Mouse (Mus musculus) kidney, embryonic 14.5 days (tissue): Measurements from ENCODE around the gene Gm2696. TPM values are rescaled to one million over a fixed set of nuclear protein-coding genes. Genes with fewer than 3 reads are reported as not detected.

Experiments
- ATAC-seq: fragments of 200-750 bp; cut with Nextera tagmentation; 2 replicates; pipeline ENCODE4 v1.8.0; 2017; ENCODE audit warnings: moderate number of reproducible peaks, mild to moderate bottlenecking, moderate TSS enrichment, moderate library complexity; ENCODE audit not compliant: low FRiP score, low TSS enrichment
- H3K27ac ChIP-seq: fragments of 300-500 bp; sonication (generic); 2 replicates; pipeline ENCODE4 v1.5.1; 2014; ENCODE audit warnings: low read depth, mild to moderate bottlenecking, low read length, moderate library complexity, mixed read lengths
- H3K27me3 ChIP-seq: fragments of 300-500 bp; sonication (generic); 2 replicates; pipeline ENCODE4 v1.6.1; 2014; ENCODE audit warnings: mild to moderate bottlenecking, low read length; ENCODE audit not compliant: control insufficient read depth, insufficient read depth
- H3K36me3 ChIP-seq: fragments of 300-500 bp; sonication (generic); 2 replicates; pipeline ENCODE4 v1.6.1; 2014; ENCODE audit warnings: low read length, mixed read lengths; ENCODE audit not compliant: control insufficient read depth, insufficient read depth
- H3K4me1 ChIP-seq: fragments of 300-500 bp; sonication (generic); 2 replicates; pipeline ENCODE4 v1.6.1; 2014; ENCODE audit warnings: low read length, mixed read lengths; ENCODE audit not compliant: control insufficient read depth, insufficient read depth
- H3K4me2 ChIP-seq: fragments of 300-500 bp; sonication (generic); replicated peaks from 2 replicates; pipeline ENCODE4 v1.6.1; 2014; ENCODE audit warnings: low read depth, mild to moderate bottlenecking, low read length
- H3K4me3 ChIP-seq: fragments of 300-500 bp; sonication (generic); 2 replicates; pipeline ENCODE4 v1.5.1; 2014; ENCODE audit warnings: mild to moderate bottlenecking, low read length
- H3K9ac ChIP-seq: fragments of 300-500 bp; sonication (generic); 2 replicates; pipeline ENCODE4 v1.6.1; 2014; ENCODE audit warnings: low read depth, mild to moderate bottlenecking, low read length, moderate library complexity
- H3K9me3 ChIP-seq: fragments of 300-500 bp; sonication (generic); 2 replicates; pipeline ENCODE4 v1.6.1; 2016; ENCODE audit warnings: low read length; ENCODE audit not compliant: control insufficient read depth
- WGBS: fragments of 180-500 bp; shearing (Covaris S2); extraction: QIAGEN DNeasy Blood & Tissue Kit; methylation state at CpG from one replicate; pipeline ENCODE4 v1.1.7; 2014; 5-methylcytosine and 5-hydroxymethylcytosine counted together
- polyA plus RNA-seq: library from polyadenylated mRNA; unstranded; fragments of >200 nt; fragmentation: Nextera tagmentation; extraction: Ambion mirVana; gene quantifications from 2 replicates; pipeline ENCODE4 v1.2.1, GENCODE M21; 2014

The Gm2696 gene
- polyA plus RNA-seq, 1 experiment from 2014 or later = not detected

DNA sequence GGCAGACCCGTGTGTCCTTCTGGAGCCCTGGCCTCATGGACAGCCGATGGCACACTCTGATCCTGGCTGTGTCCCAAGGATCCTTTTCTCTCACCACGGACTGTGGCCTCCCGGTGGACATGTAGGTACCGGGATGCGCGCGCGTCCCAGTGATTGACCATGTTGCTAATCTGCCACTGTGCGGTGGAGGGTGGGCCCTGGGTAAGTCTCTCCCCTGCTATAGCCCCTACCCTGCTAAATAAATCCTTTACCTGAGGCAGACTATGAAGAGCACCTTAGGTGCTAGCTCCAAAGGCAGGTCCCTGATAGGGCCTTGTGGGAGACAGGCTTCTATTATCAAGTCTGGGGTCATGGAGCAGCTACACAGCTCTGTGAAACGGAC, 50.3 kb downstream of the Gm2696 start:
- Histone ChIP-seq H3K36me3 (no peaks in the 10 kb centered on the region), H3K9me3 (no peaks in the 10 kb centered on the region), H3K9ac (no peak overlapping the region), H3K4me1 (no peaks in the 10 kb centered on the region), H3K27me3 (no peaks in the 10 kb centered on the region), H3K4me3 (peak overlapping the region; percentile 17), H3K27ac (no peak overlapping the region), H3K4me2 (peak overlapping the region; percentile 44)
- ATAC-seq = peak; percentile 48; the same call in 1 of the 2 replicates
- 40% methylated on average over 11 of the region's 11 CpGs for WGBS

DNA sequence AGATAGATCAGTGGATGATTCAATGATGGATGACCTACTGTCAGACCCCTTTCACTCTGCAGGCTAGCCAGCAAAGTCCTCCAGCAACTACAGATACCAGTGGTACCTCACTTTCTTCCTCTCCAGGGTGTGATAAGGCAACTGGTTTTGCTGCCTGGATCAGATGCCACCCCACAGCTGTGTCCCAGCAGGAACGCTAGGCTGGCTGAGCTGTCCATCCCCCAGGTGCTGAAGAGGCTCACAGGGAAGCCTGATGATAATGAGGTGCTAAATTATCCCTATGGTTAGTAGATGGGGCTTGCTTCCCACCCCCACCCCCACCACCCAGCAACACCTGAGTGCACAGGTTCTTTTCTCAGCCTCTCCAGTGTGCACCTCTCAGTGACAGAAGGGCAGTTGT, 53.1 kb downstream of the Gm2696 start:
- Histone ChIP-seq H3K27ac (no peak overlapping the region), H3K9me3 (no peaks in the 10 kb centered on the region), H3K4me2 (no peak overlapping the region), H3K4me1 (no peaks in the 10 kb centered on the region), H3K27me3 (no peaks in the 10 kb centered on the region), H3K9ac (no peak overlapping the region), H3K4me3 (no peak overlapping the region), H3K36me3 (no peaks in the 10 kb centered on the region)
- no peak for ATAC-seq
- WGBS = 5% methylated on average over 1 of the region's 1 CpGs

DNA sequence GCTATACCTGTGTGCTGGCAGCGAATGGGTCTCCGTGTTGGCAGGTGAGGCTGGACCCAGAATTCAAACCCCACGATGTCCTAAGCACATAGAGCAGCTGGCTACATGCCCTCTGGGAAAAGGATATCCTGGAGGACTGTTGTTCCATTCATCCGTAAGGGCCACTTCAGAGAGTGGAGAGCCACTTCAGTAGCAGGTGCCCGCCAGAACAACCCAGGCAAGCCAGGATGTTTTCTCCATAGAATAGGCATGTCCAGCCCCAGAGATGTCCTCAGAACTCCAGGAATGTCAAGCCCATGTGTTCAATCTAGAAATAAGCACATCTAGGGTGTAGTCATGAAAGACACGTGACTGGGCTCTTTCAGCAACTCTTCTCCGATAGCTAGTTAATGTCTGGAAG, 55.2 kb downstream of the Gm2696 start:
- no peak for ATAC-seq
- H3K4me2 ChIP-seq = no peak overlapping the region
- 96% methylated on average over 7 of the region's 7 CpGs for WGBS

DNA sequence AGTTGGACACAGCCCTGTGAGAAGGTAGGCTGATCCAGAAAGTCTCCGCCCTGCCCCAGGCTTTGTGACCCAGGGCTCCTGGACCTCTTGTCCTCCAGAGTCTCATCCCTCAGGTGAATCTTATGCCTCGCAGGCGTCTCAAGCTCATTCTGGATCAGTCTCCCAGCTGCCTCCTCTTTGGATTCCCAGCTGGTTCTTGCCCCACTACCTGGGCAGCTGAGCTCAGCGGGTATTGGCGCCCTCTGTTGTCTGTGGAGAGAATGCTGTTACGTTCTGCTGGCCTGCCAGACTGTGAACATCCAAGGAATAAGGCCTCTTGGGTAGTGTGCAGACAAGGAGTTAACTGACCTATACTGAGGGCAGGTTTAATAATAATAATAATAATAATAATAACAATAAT, 64.5 kb downstream of the Gm2696 start:
- H3K4me2 ChIP-seq = no peak overlapping the region
- 64% methylated on average over 6 of the region's 6 CpGs for WGBS
- no peaks in the 10 kb centered on the region for H3K36me3 ChIP-seq
- ATAC-seq = no peak
- H3K27me3 ChIP-seq = no peaks in the 10 kb centered on the region
- no peak overlapping the region for H3K9ac ChIP-seq
- no peaks in the 10 kb centered on the region for H3K9me3 ChIP-seq
- no peak overlapping the region for H3K4me3 ChIP-seq
- H3K27ac ChIP-seq = no peak overlapping the region
- H3K4me1 ChIP-seq = no peaks in the 10 kb centered on the region

More for the DNA sequence above, 55.2 kb downstream of the Gm2696 start:
- Histone ChIP-seq H3K4me3 (no peak overlapping the region), H3K27ac (no peak overlapping the region), H3K9me3 (no peaks in the 10 kb centered on the region), H3K9ac (no peak overlapping the region), H3K27me3 (no peaks in the 10 kb centered on the region), H3K4me1 (no peaks in the 10 kb centered on the region), H3K36me3 (no peaks in the 10 kb centered on the region)

DNA sequence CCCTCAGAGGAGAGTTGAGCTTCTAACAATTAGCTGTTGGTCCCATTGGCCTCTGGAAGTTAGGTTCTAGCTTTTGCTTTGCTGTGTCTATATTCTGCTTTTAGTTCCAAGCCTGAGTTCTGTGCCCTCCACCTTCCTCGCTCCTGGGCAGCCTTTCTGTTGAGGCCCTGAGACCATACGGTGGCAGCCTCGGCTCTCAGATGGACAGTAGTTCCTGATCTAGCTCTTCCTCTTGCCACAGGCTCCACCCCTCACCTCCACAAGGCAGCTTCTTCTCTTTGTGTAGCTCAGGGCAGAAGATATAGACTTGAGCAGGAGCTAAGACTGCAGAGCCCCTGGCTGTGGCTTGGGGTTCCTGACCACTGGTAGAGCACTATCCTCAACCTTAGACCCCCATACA, 65.8 kb downstream of the Gm2696 start:
- Histone ChIP-seq H3K9ac (no peak overlapping the region), H3K27ac (no peak overlapping the region), H3K4me1 (no peaks in the 10 kb centered on the region), H3K9me3 (no peaks in the 10 kb centered on the region), H3K4me3 (no peak overlapping the region), H3K4me2 (no peak overlapping the region), H3K27me3 (no peaks in the 10 kb centered on the region), H3K36me3 (no peaks in the 10 kb centered on the region)
- 69% methylated on average over 3 of the region's 3 CpGs for WGBS
- ATAC-seq = no peak

DNA sequence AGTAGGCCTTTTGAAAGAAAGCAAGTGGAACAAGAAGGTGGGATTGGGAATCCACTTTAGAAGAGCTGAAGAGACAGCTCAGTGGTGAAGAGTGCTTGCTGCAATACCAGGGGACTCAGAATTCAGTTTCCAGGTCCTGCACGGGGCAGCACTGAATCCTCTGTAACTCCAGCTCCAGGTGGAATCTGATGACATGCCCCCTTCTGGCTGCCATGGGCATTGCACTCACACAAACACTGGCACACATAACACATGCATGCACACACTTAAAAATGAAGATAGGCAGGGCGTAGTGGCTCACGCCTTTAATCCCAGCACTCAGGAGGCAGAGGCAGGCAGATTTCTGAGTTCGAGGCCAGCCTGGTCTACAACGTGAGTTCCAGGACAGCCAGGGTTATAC, 68.1 kb downstream of the Gm2696 start:
- ATAC-seq = no peak
- 75% methylated on average over 5 of the region's 5 CpGs for WGBS
- no peaks in the 10 kb centered on the region for H3K4me1 ChIP-seq
- H3K27me3 ChIP-seq = no peaks in the 10 kb centered on the region
- no peak overlapping the region for H3K27ac ChIP-seq
- no peak overlapping the region for H3K9ac ChIP-seq
- no peak overlapping the region for H3K4me2 ChIP-seq
- H3K9me3 ChIP-seq = no peaks in the 10 kb centered on the region
- H3K4me3 ChIP-seq = no peak overlapping the region
- H3K36me3 ChIP-seq = no peaks in the 10 kb centered on the region

Other genes starting within 250 kb of the Gm2696 start
- gene Pttg1ip, start 233.0 kb upstream of the Gm2696 start, polyA plus RNA-seq = 104 and 144 TPM in 2 replicates
- 253 and 294 TPM in 2 replicates for gene Sumo3, start 208.6 kb upstream of the Gm2696 start, polyA plus RNA-seq
- 1.2 and 1.8 TPM in 2 replicates for gene Gm49325, start 208.5 kb upstream of the Gm2696 start, polyA plus RNA-seq
- gene Ube2g2, start 192.4 kb upstream of the Gm2696 start, polyA plus RNA-seq = 41.3 and 51.8 TPM in 2 replicates
- 0.41 and 0.74 TPM in 2 replicates for gene Tspear, start 128.1 kb upstream of the Gm2696 start, polyA plus RNA-seq
- gene Gm19402, start 123.9 kb upstream of the Gm2696 start, polyA plus RNA-seq = not detected in 2 replicates
- not detected in 2 replicates for gene Gm9508, start 117.4 kb upstream of the Gm2696 start, polyA plus RNA-seq
- not detected in 2 replicates for gene Gm10272, start 108.1 kb upstream of the Gm2696 start, polyA plus RNA-seq
- not detected in 2 replicates for gene Gm10024, start 103.2 kb upstream of the Gm2696 start, polyA plus RNA-seq
- not detected in 2 replicates for gene Gm10142, start 98.9 kb upstream of the Gm2696 start, polyA plus RNA-seq
- gene Krtap12-1, start 94.1 kb upstream of the Gm2696 start, polyA plus RNA-seq = not detected in 2 replicates
- gene Gm10100, start 88.2 kb upstream of the Gm2696 start, polyA plus RNA-seq = not detected in 2 replicates
- gene Gm18596, start 72.0 kb upstream of the Gm2696 start, polyA plus RNA-seq = not detected in 2 replicates
- not detected in 2 replicates for gene Gm9736, start 63.3 kb upstream of the Gm2696 start, polyA plus RNA-seq
- not detected in 2 replicates for gene Gm3233, start 55.0 kb upstream of the Gm2696 start, polyA plus RNA-seq
- gene Gm3238, start 43.4 kb upstream of the Gm2696 start, polyA plus RNA-seq = not detected in 2 replicates
- gene Gm7138, start 37.7 kb upstream of the Gm2696 start, polyA plus RNA-seq = not detected in 2 replicates
- gene Gm3250, start 32.1 kb upstream of the Gm2696 start, polyA plus RNA-seq = not detected in 2 replicates
- gene Gm7137, start 26.5 kb upstream of the Gm2696 start, polyA plus RNA-seq = not detected in 2 replicates
- gene Gm9639, start 19.6 kb upstream of the Gm2696 start, polyA plus RNA-seq = not detected in 2 replicates
- not detected in 2 replicates for gene Gm19668, start 15.5 kb upstream of the Gm2696 start, polyA plus RNA-seq
- gene Gm9507, start 2.8 kb upstream of the Gm2696 start, polyA plus RNA-seq = not detected in 2 replicates
- not detected in 2 replicates for gene Krtap10-4, start 12.4 kb downstream of the Gm2696 start, polyA plus RNA-seq
- gene Krtap10-10, start 21.3 kb downstream of the Gm2696 start, polyA plus RNA-seq = not detected in 2 replicates
- not detected in 2 replicates for gene Gm36176, start 32.1 kb downstream of the Gm2696 start, polyA plus RNA-seq
- not detected in 2 replicates for gene Gm10318, start 38.2 kb downstream of the Gm2696 start, polyA plus RNA-seq
- not detected in 2 replicates for gene Gm3285, start 47.3 kb downstream of the Gm2696 start, polyA plus RNA-seq
- 2.2 and 3.3 TPM in 2 replicates for gene Lrrc3, start 87.9 kb downstream of the Gm2696 start, polyA plus RNA-seq
- gene Trpm2, start 155.9 kb downstream of the Gm2696 start, polyA plus RNA-seq = 0.27 and 0.54 TPM in 2 replicates
- 26.4 and 35.8 TPM in 2 replicates for gene 1810043G02Rik, start 163.8 kb downstream of the Gm2696 start, polyA plus RNA-seq
- gene Pfkl, start 195.4 kb downstream of the Gm2696 start, polyA plus RNA-seq = 91.2 and 118 TPM in 2 replicates
- gene Dnmt3l, start 227.3 kb downstream of the Gm2696 start, polyA plus RNA-seq = 0.41 and 0.66 TPM in 2 replicates
- gene Aire, start 228.9 kb downstream of the Gm2696 start, polyA plus RNA-seq = 1.2 and 1.5 TPM in 2 replicates